In genomic region chr19:8928689-8929223, GRCm38 (mm10) we compare ENCODE assay signal across 7 mouse cellular contexts. TPM values are rescaled to one million over a fixed set of nuclear protein-coding genes. Genes with fewer than 3 reads are reported as not detected.
A peak's percentile ranks its signal among the peaks of the same experiment; 100 is the strongest.
DNase-seq lines count a peak whose midpoint lies in the region; ATAC-seq and TF ChIP-seq lines count a peak whose summit lies in the region.

No protein-coding gene starts in this region.

- WGBS in lung, adult 2 months = 26% methylated on average over 16 of the region's 16 CpGs
- WGBS in embryonic facial prominence, embryonic 10.5 days = 14% methylated on average over 16 of the region's 16 CpGs
- WGBS in hindbrain, embryonic 14.5 days = 22% methylated on average over 16 of the region's 16 CpGs
- WGBS in midbrain, embryonic 14.5 days = 19% methylated on average over 16 of the region's 16 CpGs

- peaks cover 61% of the 10 kb centered on the region for H3K36me3 ChIP-seq in embryonic facial prominence, embryonic 10.5 days (replicated peaks)
- H3K36me3 ChIP-seq in hindbrain, embryonic 14.5 days (replicated peaks; ENCODE audit: control insufficient read depth, insufficient read depth) = peaks cover 29% of the 10 kb centered on the region
- peaks cover 34% of the 10 kb centered on the region for H3K36me3 ChIP-seq in midbrain, embryonic 14.5 days (ENCODE audit: control insufficient read depth, insufficient read depth, low read length)

- H3K27me3 ChIP-seq in embryonic facial prominence, embryonic 10.5 days (replicated peaks; ENCODE audit: low read depth, poor library complexity, severe bottlenecking) = no peaks in the 10 kb centered on the region
- H3K27me3 ChIP-seq in hindbrain, embryonic 14.5 days (ENCODE audit: control insufficient read depth, insufficient read depth, low read length) = no peaks in the 10 kb centered on the region
- no peaks in the 10 kb centered on the region for H3K27me3 ChIP-seq in midbrain, embryonic 14.5 days (ENCODE audit: control insufficient read depth, insufficient read depth, low read length)

- H3K9ac ChIP-seq in hindbrain, embryonic 14.5 days = peak overlapping the region; percentile 69
- peak overlapping the region; percentile 65 for H3K9ac ChIP-seq in midbrain, embryonic 14.5 days (replicated peaks; ENCODE audit: low read length)

- TF ChIP-seq CTCF in lung, adult 2 months (IDR thresholded peaks at IDR 0.05; ENCODE audit: insufficient read depth, low read length) = no peak

- H3K9me3 ChIP-seq in embryonic facial prominence, embryonic 10.5 days = no peaks in the 10 kb centered on the region
- no peaks in the 10 kb centered on the region for H3K9me3 ChIP-seq in hindbrain, embryonic 14.5 days (ENCODE audit: control insufficient read depth, low read length)
- no peaks in the 10 kb centered on the region for H3K9me3 ChIP-seq in midbrain, embryonic 14.5 days (ENCODE audit: control insufficient read depth, low read length)

- ATAC-seq in hindbrain, embryonic 14.5 days (ENCODE audit: low FRiP score) = peak; percentile 56; the same call in 1 of the 2 replicates
- peak; percentile 38; the same call in 1 of the 2 replicates for ATAC-seq in midbrain, embryonic 14.5 days (ENCODE audit: low FRiP score, low TSS enrichment)
- ATAC-seq in activated CD4-positive, CD25-positive, alpha-beta regulatory T cell, adult 4 months = no peak

- TF ChIP-seq POLR2A in lung, adult 2 months (IDR thresholded peaks at IDR 0.05; ENCODE audit: borderline replicate concordance, extremely low read depth, low read depth, low read length) = no peak

- peak overlapping the region; percentile 91 for H3K27ac ChIP-seq in embryonic facial prominence, embryonic 10.5 days (replicated peaks)
- H3K27ac ChIP-seq in hindbrain, embryonic 14.5 days = no peak overlapping the region
- H3K27ac ChIP-seq in midbrain, embryonic 14.5 days (replicated peaks; ENCODE audit: low read depth, low read length) = no peak overlapping the region

- peaks cover 9% of the 10 kb centered on the region for H3K4me1 ChIP-seq in lung, adult 2 months (ENCODE audit: control insufficient read depth, insufficient read depth, low read length)
- H3K4me1 ChIP-seq in embryonic facial prominence, embryonic 10.5 days = peaks cover 28% of the 10 kb centered on the region
- H3K4me1 ChIP-seq in hindbrain, embryonic 14.5 days (replicated peaks; ENCODE audit: control insufficient read depth, insufficient read depth, low read length) = peaks cover 11% of the 10 kb centered on the region; the same call in 1 of the 2 replicates
- peaks cover 11% of the 10 kb centered on the region for H3K4me1 ChIP-seq in midbrain, embryonic 14.5 days (ENCODE audit: control insufficient read depth, insufficient read depth, low read length)

- peak overlapping the region; percentile 73 for H3K4me2 ChIP-seq in hindbrain, embryonic 14.5 days (replicated peaks)
- H3K4me2 ChIP-seq in midbrain, embryonic 14.5 days (ENCODE audit: low read length) = peak overlapping the region; percentile 71

- H3K4me3 ChIP-seq in lung, adult 2 months (replicated peaks; ENCODE audit: extremely low read depth, low read depth, low read length) = peak overlapping the region; percentile 68
- peak overlapping the region; percentile 89 for H3K4me3 ChIP-seq in embryonic facial prominence, embryonic 10.5 days
- H3K4me3 ChIP-seq in hindbrain, embryonic 14.5 days (replicated peaks; ENCODE audit: low read length) = peak overlapping the region; percentile 50
- H3K4me3 ChIP-seq in midbrain, embryonic 14.5 days (replicated peaks; ENCODE audit: low read depth, low read length) = peak overlapping the region; percentile 51

- no peak for DNase-seq in lung, adult 2 months
- no peak for DNase-seq in lung, postnatal 36 days
- no peak for DNase-seq in embryonic facial prominence, embryonic 10.5 days (ENCODE audit: low spot score)
- no peak for DNase-seq in hindbrain, embryonic 14.5 days (ENCODE audit: low spot score)
- DNase-seq in midbrain, embryonic 14.5 days = no peak
- no peak for DNase-seq in right cerebral cortex, adult 2 months (ENCODE audit: low spot score in 2 of 2)

RNA-seq across cellular contexts. Expression of gene Rom1, which starts 0.4 kb away (rescaled TPM):
- 11.3 and 14.1 TPM in 2 replicates for polyA plus RNA-seq in lung, adult 2 months (2012; rRNA removed)
- polyA plus RNA-seq in embryonic facial prominence, embryonic 10.5 days (2016; fragmentation: Nextera tagmentation; extraction: Ambion mirVana) = 3.1 and 3.8 TPM in 2 replicates
- polyA plus RNA-seq in hindbrain, embryonic 14.5 days (2014; fragmentation: Nextera tagmentation; extraction: Ambion mirVana) = 1.4 and 1.6 TPM in 2 replicates
- polyA plus RNA-seq in midbrain, embryonic 14.5 days (2014; fragmentation: Nextera tagmentation; extraction: Ambion mirVana) = 1.4 TPM in 2 replicates
- 10 to 100 TPM in 1 of 2 experiments, 1 to 10 TPM in 1; 7.7 to 11.6 TPM for polyA plus RNA-seq in activated CD4-positive, CD25-positive, alpha-beta regulatory T cell, adult 4 months (2017; shearing (Covaris generic))

RNA-seq across cellular contexts. Expression of gene Eml3, which starts 0.6 kb away (rescaled TPM):
- 50.5 and 65.5 TPM in 2 replicates for polyA plus RNA-seq in lung, adult 2 months (2012; rRNA removed)
- 28.9 and 30.1 TPM in 2 replicates for polyA plus RNA-seq in embryonic facial prominence, embryonic 10.5 days (2016; fragmentation: Nextera tagmentation; extraction: Ambion mirVana)
- 5.8 and 6.1 TPM in 2 replicates for polyA plus RNA-seq in hindbrain, embryonic 14.5 days (2014; fragmentation: Nextera tagmentation; extraction: Ambion mirVana)
- 4.3 and 5.5 TPM in 2 replicates for polyA plus RNA-seq in midbrain, embryonic 14.5 days (2014; fragmentation: Nextera tagmentation; extraction: Ambion mirVana)
- polyA plus RNA-seq in activated CD4-positive, CD25-positive, alpha-beta regulatory T cell, adult 4 months (2017; shearing (Covaris generic)) = 10 to 100 TPM; 20.4 to 25.1 TPM

RNA-seq across cellular contexts. Expression of gene B3gat3, which starts 8.6 kb away (rescaled TPM):
- 92.3 and 107 TPM in 2 replicates for polyA plus RNA-seq in lung, adult 2 months (2012; rRNA removed)
- polyA plus RNA-seq in embryonic facial prominence, embryonic 10.5 days (2016; fragmentation: Nextera tagmentation; extraction: Ambion mirVana) = 46.7 and 47.3 TPM in 2 replicates
- 81.6 and 83.9 TPM in 2 replicates for polyA plus RNA-seq in hindbrain, embryonic 14.5 days (2014; fragmentation: Nextera tagmentation; extraction: Ambion mirVana)
- polyA plus RNA-seq in midbrain, embryonic 14.5 days (2014; fragmentation: Nextera tagmentation; extraction: Ambion mirVana) = 75.0 and 83.5 TPM in 2 replicates
- 10 to 100 TPM; 16.3 to 18.6 TPM for polyA plus RNA-seq in activated CD4-positive, CD25-positive, alpha-beta regulatory T cell, adult 4 months (2017; shearing (Covaris generic))

RNA-seq across cellular contexts. Expression of gene Mta2, which starts 12.9 kb away (rescaled TPM):
- polyA plus RNA-seq in lung, adult 2 months (2012; rRNA removed) = 20.0 and 26.9 TPM in 2 replicates
- polyA plus RNA-seq in embryonic facial prominence, embryonic 10.5 days (2016; fragmentation: Nextera tagmentation; extraction: Ambion mirVana) = 212 and 216 TPM in 2 replicates
- 29.3 and 30.3 TPM in 2 replicates for polyA plus RNA-seq in hindbrain, embryonic 14.5 days (2014; fragmentation: Nextera tagmentation; extraction: Ambion mirVana)
- 38.0 and 62.2 TPM in 2 replicates for polyA plus RNA-seq in midbrain, embryonic 14.5 days (2014; fragmentation: Nextera tagmentation; extraction: Ambion mirVana)
- polyA plus RNA-seq in activated CD4-positive, CD25-positive, alpha-beta regulatory T cell, adult 4 months (2017; shearing (Covaris generic)) = 100 to 1,000 TPM in 1 of 2 experiments, 10 to 100 TPM in 1; 58.5 to 101 TPM

RNA-seq across cellular contexts. Expression of gene Tut1, which starts 24.9 kb away (rescaled TPM):
- 14.9 and 17.9 TPM in 2 replicates for polyA plus RNA-seq in lung, adult 2 months (2012; rRNA removed)
- 45.2 and 47.8 TPM in 2 replicates for polyA plus RNA-seq in embryonic facial prominence, embryonic 10.5 days (2016; fragmentation: Nextera tagmentation; extraction: Ambion mirVana)
- 20.0 and 23.0 TPM in 2 replicates for polyA plus RNA-seq in hindbrain, embryonic 14.5 days (2014; fragmentation: Nextera tagmentation; extraction: Ambion mirVana)
- polyA plus RNA-seq in midbrain, embryonic 14.5 days (2014; fragmentation: Nextera tagmentation; extraction: Ambion mirVana) = 20.0 and 25.0 TPM in 2 replicates
- 10 to 100 TPM; 21.3 to 25.1 TPM for polyA plus RNA-seq in activated CD4-positive, CD25-positive, alpha-beta regulatory T cell, adult 4 months (2017; shearing (Covaris generic))
